Mouse (Mus musculus) midbrain, postnatal 0 days (tissue): ENCODE measurements around the gene Moap1. TPM values are rescaled to one million over a fixed set of nuclear protein-coding genes. Genes with fewer than 3 reads are reported as not detected.

ENCODE experiments used
- ATAC-seq: fragments of 200-750 bp; cut with Nextera tagmentation; 2 replicates; pipeline ENCODE4 v1.8.0; 2017; ENCODE audit warnings: moderate number of reproducible peaks, mild to moderate bottlenecking, moderate TSS enrichment, moderate library complexity; ENCODE audit not compliant: low FRiP score
- DNase-seq: peaks from one replicate; pipeline ENCODE4 v3.0.0-alpha.2; 2015; ENCODE audit warnings: low spot score
- H3K27ac ChIP-seq: fragments of 300-500 bp; sonication (generic); 2 replicates; pipeline ENCODE4 v1.5.1; 2014; ENCODE audit warnings: low read depth, mild to moderate bottlenecking, low read length, mixed read lengths
- H3K27me3 ChIP-seq: fragments of 300-500 bp; sonication (generic); 2 replicates; pipeline ENCODE4 v1.6.1; 2014; ENCODE audit warnings: low read length, control low read depth, mixed read lengths; ENCODE audit not compliant: insufficient read depth
- H3K36me3 ChIP-seq: fragments of 300-500 bp; sonication (generic); 2 replicates; pipeline ENCODE4 v1.6.1; 2014; ENCODE audit warnings: low read length, control low read depth, mixed read lengths; ENCODE audit not compliant: insufficient read depth
- H3K4me1 ChIP-seq: fragments of 300-500 bp; sonication (generic); 2 replicates; pipeline ENCODE4 v1.6.1; 2014; ENCODE audit warnings: mild to moderate bottlenecking, control low read depth, antibody characterized with exemption, low read length, mixed read lengths; ENCODE audit not compliant: insufficient read depth
- H3K4me2 ChIP-seq: fragments of 300-500 bp; sonication (generic); 2 replicates; pipeline ENCODE4 v1.6.1; 2014; ENCODE audit warnings: low read depth, mild to moderate bottlenecking, low read length, mixed read lengths; ENCODE audit not compliant: poor library complexity, severe bottlenecking
- H3K4me3 ChIP-seq: fragments of 300-500 bp; sonication (generic); 2 replicates; pipeline ENCODE4 v1.5.1; 2014; ENCODE audit warnings: low read depth, mild to moderate bottlenecking, low read length, moderate library complexity
- H3K9ac ChIP-seq: fragments of 300-500 bp; sonication (generic); replicated peaks from 2 replicates; pipeline ENCODE4 v1.6.1; 2014; ENCODE audit warnings: mild to moderate bottlenecking, low read length, moderate library complexity, mixed read lengths; ENCODE audit not compliant: poor library complexity, severe bottlenecking
- H3K9me3 ChIP-seq: fragments of 300-500 bp; sonication (generic); 2 replicates; pipeline ENCODE4 v1.6.1; 2016; ENCODE audit warnings: low read length, control low read depth
- CTCF ChIP-seq: IDR thresholded peaks from 2 replicates; pipeline ENCODE4 v1.5.1; 2016; ENCODE audit warnings: antibody characterized with exemption, mild to moderate bottlenecking
- whole genome bisulfite sequencing: fragments of 180-500 bp; shearing (Covaris S2); extraction: QIAGEN DNeasy Blood & Tissue Kit; methylation state at CpG from one replicate; pipeline ENCODE4 v1.1.7; 2014; 5-methylcytosine and 5-hydroxymethylcytosine counted together
- polyA plus RNA-seq: library from polyadenylated mRNA; unstranded; fragments of >200 nt; fragmentation: Nextera tagmentation; extraction: Ambion mirVana; gene quantifications from 2 replicates; pipeline ENCODE4 v1.2.1, GENCODE M21; 2015
- total RNA-seq: library from RNA; depleted of rRNA; stranded (reverse); fragments of >200 nt; gene quantifications from 2 replicates; pipeline ENCODE4 v1.2.3, GENCODE M21; 2014

Moap1 gene
- total and polyA plus RNA-seq, 2 experiments from 2014 or later = 20.9 to 71.8 TPM

DNA sequence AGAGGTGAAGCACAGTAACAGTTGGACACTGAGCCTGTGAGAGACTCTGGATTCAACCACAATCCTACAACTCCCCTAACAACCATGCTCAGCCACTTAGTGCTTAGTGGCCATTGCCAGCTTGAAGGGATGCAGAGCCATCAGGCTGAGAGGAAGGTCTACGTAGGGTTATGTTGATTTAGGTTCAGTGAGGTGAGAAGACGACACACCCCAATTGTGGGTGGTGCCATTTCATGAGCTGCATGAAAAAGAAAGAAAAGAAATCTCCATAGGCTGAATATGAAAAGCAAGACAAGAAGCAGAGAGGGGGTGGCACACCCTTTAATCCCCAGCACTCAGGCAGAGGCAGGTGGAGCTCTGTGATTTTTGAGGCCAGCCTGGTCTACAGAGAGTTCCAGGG, 29.3 kb downstream of the Moap1 start:
- H3K4me1 ChIP-seq = no peaks in the 10 kb centered on the region
- H3K9ac ChIP-seq = no peak overlapping the region
- no peak for TF ChIP-seq CTCF
- no peaks in the 10 kb centered on the region for H3K36me3 ChIP-seq
- ATAC-seq = no peak
- 87% methylated on average over 2 of the region's 2 CpGs for WGBS
- H3K9me3 ChIP-seq = no peaks in the 10 kb centered on the region
- no peak for DNase-seq
- no peak overlapping the region for H3K27ac ChIP-seq
- H3K27me3 ChIP-seq = no peaks in the 10 kb centered on the region
- no peak overlapping the region for H3K4me3 ChIP-seq
- no peak overlapping the region for H3K4me2 ChIP-seq

DNA sequence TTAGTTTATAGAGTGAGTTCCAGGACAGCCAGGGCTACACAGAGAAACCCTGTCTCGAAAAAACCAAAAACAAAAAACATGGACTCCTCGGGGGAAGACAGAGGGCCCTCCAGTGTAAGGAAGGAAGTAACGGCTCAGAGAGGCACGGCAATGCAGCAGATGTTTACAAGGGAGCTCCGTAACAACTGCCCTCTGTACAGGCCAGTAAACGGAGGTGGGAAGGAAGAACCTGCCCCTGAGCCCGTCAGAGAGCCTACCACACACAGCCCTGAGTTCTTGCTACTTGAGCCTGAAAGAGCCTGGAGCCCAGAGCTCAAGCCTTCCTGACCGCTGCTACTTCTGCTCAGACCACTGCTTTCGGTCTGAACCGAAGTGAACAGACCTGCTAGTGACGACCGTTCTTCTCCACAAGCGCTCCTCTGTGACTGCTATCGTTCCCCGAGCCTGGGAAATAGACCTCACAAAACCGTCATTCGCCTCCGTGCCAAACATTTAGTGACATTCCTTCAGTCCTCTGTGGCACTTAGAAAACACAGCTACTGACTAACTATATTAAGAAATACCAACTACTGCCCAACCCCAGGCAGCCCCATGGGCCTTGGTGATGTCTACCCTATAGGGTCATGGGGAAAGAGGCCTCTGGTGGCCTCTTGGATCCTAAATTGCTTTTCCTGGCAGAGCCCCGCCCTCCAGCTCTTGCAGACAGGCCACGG, 30.2 kb downstream of the Moap1 start:
- TF ChIP-seq CTCF = no peak

DNA sequence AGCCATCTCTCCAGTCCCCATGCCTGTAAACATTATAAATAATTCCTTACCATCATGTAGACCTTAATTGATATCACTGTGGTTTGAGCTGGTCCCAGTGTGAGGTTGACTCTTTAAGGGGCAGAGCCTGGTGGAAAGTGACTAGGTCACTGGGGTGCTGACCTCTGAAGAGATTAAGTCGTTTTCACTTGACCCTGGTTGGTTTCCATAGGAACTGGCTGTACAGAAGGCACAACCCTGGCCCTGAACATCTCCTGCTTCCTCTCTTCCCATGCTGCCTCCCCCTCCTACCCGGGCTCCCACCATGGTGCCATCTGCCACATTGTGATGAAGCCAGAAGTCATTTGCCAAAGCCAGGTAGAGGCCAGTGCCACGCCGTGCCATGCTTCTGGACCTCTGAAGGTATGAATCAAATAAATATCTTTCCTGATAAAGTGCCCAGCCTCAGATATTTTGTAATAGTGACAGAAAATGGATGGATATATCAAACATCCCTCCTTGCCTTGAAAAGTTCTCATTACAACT, 32.5 kb downstream of the Moap1 start:
- H3K9ac ChIP-seq = no peak overlapping the region
- no peaks in the 10 kb centered on the region for H3K36me3 ChIP-seq
- 40% methylated on average over 4 of the region's 4 CpGs for WGBS
- no peak overlapping the region for H3K4me2 ChIP-seq
- H3K4me1 ChIP-seq = no peaks in the 10 kb centered on the region
- H3K9me3 ChIP-seq = no peaks in the 10 kb centered on the region
- H3K4me3 ChIP-seq = no peak overlapping the region
- no peak overlapping the region for H3K27ac ChIP-seq
- no peak for TF ChIP-seq CTCF
- ATAC-seq (no peak), DNase-seq (no peak)
- H3K27me3 ChIP-seq = no peaks in the 10 kb centered on the region

More for the DNA sequence above, 30.2 kb downstream of the Moap1 start:
- WGBS = 78% methylated on average over 20 of the region's 20 CpGs
- Histone ChIP-seq H3K27me3 (no peaks in the 10 kb centered on the region), H3K9ac (no peak overlapping the region), H3K27ac (no peak overlapping the region), H3K4me1 (no peaks in the 10 kb centered on the region), H3K9me3 (no peaks in the 10 kb centered on the region), H3K4me2 (no peak overlapping the region), H3K36me3 (no peaks in the 10 kb centered on the region), H3K4me3 (no peak overlapping the region)
- ATAC-seq (no peak), DNase-seq (no peak)

DNA sequence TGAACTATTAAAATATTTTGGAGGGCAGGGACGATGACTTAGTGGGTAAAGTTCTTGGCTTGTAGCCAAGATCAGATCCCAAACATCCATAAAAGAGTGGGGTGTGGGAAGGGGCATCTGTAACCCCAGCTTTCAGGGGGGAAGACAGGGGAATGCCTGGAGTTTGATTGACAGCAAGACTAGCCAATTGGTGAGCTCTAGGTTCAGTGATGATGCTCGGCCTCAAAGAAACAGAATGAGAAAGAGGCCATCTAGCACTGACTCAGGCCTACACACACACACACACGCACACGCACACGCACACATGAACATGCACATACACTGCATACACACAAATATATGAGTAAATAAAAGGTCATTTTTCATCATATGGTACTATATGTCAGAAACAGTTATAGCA, 33.6 kb downstream of the Moap1 start:
- H3K4me1 ChIP-seq = 0 out of 2 replicates have a peak, but pooled peaks cover 2% of the 10 kb centered on the region
- no peak overlapping the region for H3K4me3 ChIP-seq
- 88% methylated on average over 5 of the region's 5 CpGs for WGBS
- no peak overlapping the region for H3K27ac ChIP-seq
- H3K36me3 ChIP-seq = no peaks in the 10 kb centered on the region
- H3K9ac ChIP-seq = no peak overlapping the region
- no peak for ATAC-seq
- H3K4me2 ChIP-seq = no peak overlapping the region
- H3K27me3 ChIP-seq = no peaks in the 10 kb centered on the region
- H3K9me3 ChIP-seq = no peaks in the 10 kb centered on the region
- TF ChIP-seq CTCF = no peak
- no peak for DNase-seq

DNA sequence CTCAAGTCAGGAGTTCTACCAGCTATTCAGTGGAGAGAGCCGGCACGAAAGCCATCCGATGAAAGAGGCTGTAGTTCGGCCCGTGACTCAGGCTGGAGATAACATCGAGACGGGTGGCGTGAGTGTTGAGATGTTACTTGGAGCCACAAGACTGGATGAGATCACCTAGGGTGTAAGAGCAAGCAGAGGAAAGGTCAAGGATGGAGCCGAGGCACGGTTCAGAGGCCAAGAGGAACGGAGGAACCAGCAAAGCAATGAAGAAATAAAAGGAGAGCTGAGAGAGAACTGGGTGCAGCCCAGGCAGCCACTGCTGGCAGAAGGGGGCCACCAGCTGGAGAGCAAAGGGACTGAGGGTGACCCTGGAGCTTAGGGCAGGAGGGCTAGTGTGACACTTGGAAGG, 35.2 kb downstream of the Moap1 start:
- no peaks in the 10 kb centered on the region for H3K9me3 ChIP-seq
- no peak overlapping the region for H3K9ac ChIP-seq
- H3K4me3 ChIP-seq = no peak overlapping the region
- no peak overlapping the region for H3K27ac ChIP-seq
- WGBS = 63% methylated on average over 11 of the region's 11 CpGs
- ATAC-seq (no peak), DNase-seq (no peak)
- peak; percentile 53 for TF ChIP-seq CTCF
- no peak overlapping the region for H3K4me2 ChIP-seq
- H3K36me3 ChIP-seq = no peaks in the 10 kb centered on the region
- 0 out of 2 replicates have a peak, but pooled peaks cover 2% of the 10 kb centered on the region for H3K4me1 ChIP-seq
- H3K27me3 ChIP-seq = no peaks in the 10 kb centered on the region

DNA sequence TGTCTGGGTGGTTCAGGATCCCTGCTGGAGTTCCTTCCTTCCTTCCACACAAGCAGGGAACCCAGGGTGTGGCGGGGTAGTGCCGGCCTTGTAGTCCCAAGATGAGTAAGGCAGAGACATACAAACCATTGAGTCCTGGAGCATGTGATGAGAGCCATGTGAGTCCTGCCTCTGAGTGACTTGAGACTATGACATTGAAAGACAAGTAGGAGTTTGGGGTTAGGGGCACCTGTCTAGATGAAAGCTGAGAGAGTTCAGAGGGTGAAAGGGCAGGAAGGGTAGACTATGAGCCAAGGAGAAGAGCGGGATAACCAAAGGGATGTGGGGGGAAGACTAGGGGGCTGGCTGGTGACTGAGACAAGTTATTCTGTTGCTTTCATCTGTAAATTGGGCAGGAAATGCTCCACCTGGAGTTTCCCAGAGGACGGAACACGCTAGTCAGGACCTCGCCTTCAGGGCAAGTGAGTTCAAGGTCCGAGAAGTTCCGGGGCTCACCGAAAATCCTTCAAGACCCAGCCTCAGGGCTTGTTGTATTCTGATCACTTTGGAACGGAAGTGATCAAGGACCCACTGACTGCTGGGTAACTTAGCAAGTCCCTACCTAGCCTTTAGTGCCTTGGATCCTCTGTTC, 36.5 kb downstream of the Moap1 start:
- Histone ChIP-seq H3K4me1 (peaks cover 11% of the 10 kb centered on the region; the same call in 1 of the 2 replicates), H3K9me3 (no peaks in the 10 kb centered on the region), H3K9ac (no peak overlapping the region), H3K27ac (no peak overlapping the region), H3K4me3 (no peak overlapping the region), H3K4me2 (no peak overlapping the region), H3K36me3 (no peaks in the 10 kb centered on the region), H3K27me3 (no peaks in the 10 kb centered on the region)
- no peak for TF ChIP-seq CTCF
- ATAC-seq (no peak), DNase-seq (no peak)
- WGBS = 92% methylated on average over 10 of the region's 10 CpGs
